20 mouse cellular contexts compared by ENCODE assay signal in the genomic region with DNA sequence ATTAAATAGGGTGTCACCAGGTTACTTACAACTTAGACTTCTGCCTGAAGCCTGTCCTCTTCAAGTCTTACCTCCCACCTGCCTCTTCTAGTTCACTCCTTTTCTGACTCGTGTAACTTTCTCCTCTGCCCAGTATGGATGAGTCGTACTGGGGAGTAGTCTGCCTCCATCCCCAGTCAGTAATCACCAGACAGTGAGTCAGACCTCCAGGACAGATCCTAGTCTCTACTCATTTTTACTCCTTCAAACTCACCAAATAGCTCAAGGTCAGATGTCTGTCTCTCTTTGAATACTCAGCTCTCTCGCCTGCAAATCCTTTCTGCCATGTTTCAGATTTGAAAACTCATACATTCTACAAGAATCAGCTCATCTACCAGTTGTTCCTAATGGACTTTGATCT. TPM values are rescaled to one million over a fixed set of nuclear protein-coding genes. Genes with fewer than 3 reads are reported as not detected.
DNase-seq lines count a peak whose midpoint lies in the region.
"Had no signal": no experiment of that assay in that cellular context is flagged by ENCODE, and none has a peak within 500 bp of the region (broad histone marks: within the 10 kb centered on the region; RNA-seq: fewer than 3 reads in every experiment).

No protein-coding gene starts in this region.

- peak; percentile 20 for DNase-seq in adrenal gland, adult 8-10 months
- no peak for DNase-seq in adrenal gland, postnatal 25 days
- peak; percentile 22 for DNase-seq in MN1 (ENCODE audit: low spot score)
- DNase-seq in adrenal gland, postnatal 14 days = peak; percentile 18
- DNase-seq in cerebellum, postnatal 14 days = no peak
- DNase-seq in gastrocnemius, postnatal 36 days = no peak
- no peak for DNase-seq in thymus, postnatal 14 days
- no peak for DNase-seq in heart, postnatal 10 days
- DNase-seq: cerebellum, adult 11 months; cerebellum, adult 9-10 months; forebrain, postnatal 0 days; heart, postnatal 14 days; kidney, adult 18-20 months; kidney, postnatal 36 days; left cerebral cortex, postnatal 4 days; lung, adult 18-20 months; lung, postnatal 4 days; right cerebral cortex, postnatal 4 days had no signal

- intact Hi-C loops in gastrocnemius, postnatal 36 days (cut with DNase I) = no loop called here
- intact Hi-C loops in heart, postnatal 10 days (cut with DNase I) = no loop called here

RNA-seq across cellular contexts. Expression of a gene that starts 35.9 kb away (rescaled TPM):
- 10 to 100 TPM; 46.4 to 53.1 (median 49.4) TPM for total RNA-seq in adrenal gland, adult 8-10 months (2022)
- total RNA-seq in adrenal gland, postnatal 25 days (2021) = 50.7 and 57.8 TPM in 2 replicates
- total RNA-seq in adrenal gland, postnatal 14 days (2021) = 49.8 and 53.3 TPM in 2 replicates
- 10 to 100 TPM; 33.9 to 36.2 TPM for total RNA-seq in gastrocnemius, postnatal 36 days (2021)
- total RNA-seq in heart, postnatal 10 days (2021) = 10 to 100 TPM; 47.7 to 49.0 TPM

RNA-seq across cellular contexts. Expression of a gene that starts 50.5 kb away (rescaled TPM):
- under 1 TPM in 1 of 4 experiments, not detected in 3; 0.55 TPM for total RNA-seq in adrenal gland, adult 8-10 months (2022)
- total RNA-seq in adrenal gland, postnatal 25 days (2021) = not detected in 2 replicates
- not detected in 2 replicates for total RNA-seq in adrenal gland, postnatal 14 days (2021)
- total RNA-seq in gastrocnemius, postnatal 36 days (2021) = 100 to 1,000 TPM; 109 to 134 TPM
- total RNA-seq in heart, postnatal 10 days (2021) = not detected
- total RNA-seq: heart, adult 8-10 months; heart, postnatal 14 days; layer of hippocampus, adult 2 months had no signal

Comparison
In these comparisons a context has a peak if more than half of its experiments do, and no peak if none do; other contexts are left out.
1. DNase-seq: peak in adrenal gland, adult 8-10 months (single experiment), MN1 (single experiment) and adrenal gland, postnatal 14 days (single experiment); none in adrenal gland, postnatal 25 days (single experiment), cerebellum, postnatal 14 days (0 of 2), gastrocnemius, postnatal 36 days (0 of 2), thymus, postnatal 14 days (single experiment) and heart, postnatal 10 days (0 of 2).
2. RNA of a gene that starts 50.5 kb away (total RNA-seq): 109 to 134 TPM in gastrocnemius, postnatal 36 days; not detected in adrenal gland, postnatal 14 days, 0.55 TPM in adrenal gland, adult 8-10 months, not detected in adrenal gland, postnatal 25 days and not detected in heart, postnatal 10 days; every median in the first group is over 10 times any median in the second.